Mouse (Mus musculus) stomach, postnatal 0 days (tissue): Measurements from ENCODE around the gene Kank1.

Source experiments
- CTCF ChIP-seq: IDR thresholded peaks from 2 replicates; pipeline ENCODE4 v1.5.1; 2016; ENCODE audit warnings: antibody characterized with exemption, low read depth, mild to moderate bottlenecking, moderate library complexity
- EP300 ChIP-seq: optimal IDR thresholded peaks from 2 replicates; pipeline ENCODE3; 2016; ENCODE audit warnings: antibody characterized with exemption

DNA sequence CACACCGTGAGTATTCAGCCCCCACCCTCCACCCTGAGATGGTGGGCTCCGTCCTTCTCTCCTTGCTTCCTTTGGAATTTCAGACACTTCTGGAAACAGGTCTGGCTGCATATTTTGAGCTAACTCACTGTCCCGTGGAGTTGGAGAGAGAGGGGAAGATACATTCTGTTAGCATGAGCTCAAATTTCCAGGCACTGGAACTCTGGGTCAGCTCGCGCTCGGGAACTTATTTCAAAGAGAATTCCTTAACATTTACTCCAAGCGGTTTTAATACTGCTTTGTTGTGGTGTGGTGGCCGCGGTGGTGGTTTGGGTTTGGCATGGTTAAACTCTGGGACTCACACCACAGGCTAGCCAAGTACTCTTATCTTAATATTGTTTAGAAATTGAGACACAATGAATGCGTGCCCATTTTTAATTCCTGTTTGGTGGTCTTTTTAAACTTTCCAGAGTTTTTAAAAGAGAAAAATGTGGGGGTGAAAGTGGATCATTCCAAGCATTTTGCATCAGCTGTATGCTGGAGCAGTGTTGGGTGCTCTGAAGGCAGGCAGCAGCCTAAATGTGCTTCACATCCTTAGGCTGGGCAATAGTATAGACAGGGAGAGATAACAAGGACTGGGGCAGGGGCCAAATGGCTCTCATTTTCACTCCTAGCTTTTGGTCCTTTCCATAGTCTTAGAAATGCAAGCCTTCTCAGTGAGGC, 170.6 kb downstream of the Kank1 start:
- no peak for TF ChIP-seq CTCF
- no peak for TF ChIP-seq EP300
